Mouse (Mus musculus) fat pad, adult 2 months (tissue): ENCODE results near the gene Ralgds.
"Not testable (repeated sequence)": the region's sequence is repeated elsewhere in the genome, so short reads cannot be mapped to it uniquely, and the experiment has no call there.

ENCODE experiments used
- DNase-seq: peaks from one replicate; pipeline ENCODE4 v3.0.0-alpha.2; 2011; ENCODE audit warnings: low read depth, low spot score; ENCODE audit errors: extremely low read depth

Gene Ralgds

GRCm38 (mm10) chr2:28504676-28505075 is 8.2 kb upstream of the Ralgds start:
- no peak for DNase-seq

GRCm38 (mm10) chr2:28505795-28506194 is 7.1 kb upstream of the Ralgds start, which contains the start of gene Gm10134:
TSS of gene Gm10134 (plus strand) at chr2:28506095.
- no peak for DNase-seq

GRCm38 (mm10) chr2:28506291-28506690 is 6.6 kb upstream of the Ralgds start:
- DNase-seq: no peak

GRCm38 (mm10) chr2:28511600-28511999 is 1.3 kb upstream of the Ralgds start:
- DNase-seq: not testable (repeated sequence)

- DNase-seq: no peak
Measured at GRCm38 (mm10) chr2:28513431-28514370, 776 bp downstream of the Ralgds start.

GRCm38 (mm10) chr2:28514489-28514888 is 1.6 kb downstream of the Ralgds start:
- no peak for DNase-seq

GRCm38 (mm10) chr2:28517206-28517909 is 4.4 kb downstream of the Ralgds start:
- peak; percentile 77 for DNase-seq

- no peak for DNase-seq
Measured at GRCm38 (mm10) chr2:28518231-28518630, 5.3 kb downstream of the Ralgds start.

GRCm38 (mm10) chr2:28520581-28520980 is 7.7 kb downstream of the Ralgds start:
- no peak for DNase-seq

GRCm38 (mm10) chr2:28521571-28522151 is 8.7 kb downstream of the Ralgds start:
- peak; percentile 75 for DNase-seq

- no peak for DNase-seq
Measured at GRCm38 (mm10) chr2:28522166-28522565, 9.2 kb downstream of the Ralgds start.

- DNase-seq: peak; percentile 85
Measured at GRCm38 (mm10) chr2:28523643-28524117, 10.8 kb downstream of the Ralgds start.

GRCm38 (mm10) chr2:28524406-28524805 is 11.5 kb downstream of the Ralgds start:
- no peak for DNase-seq

GRCm38 (mm10) chr2:28525219-28525942 is 12.5 kb downstream of the Ralgds start:
- no peak for DNase-seq

GRCm38 (mm10) chr2:28525943-28526876 is 13.3 kb downstream of the Ralgds start:
- no peak for DNase-seq

GRCm38 (mm10) chr2:28527436-28528353 is 14.8 kb downstream of the Ralgds start:
- peak; percentile 77 for DNase-seq

GRCm38 (mm10) chr2:28528354-28528730 is 15.4 kb downstream of the Ralgds start:
- DNase-seq: no peak

GRCm38 (mm10) chr2:28529856-28530255 is 16.9 kb downstream of the Ralgds start:
- no peak for DNase-seq

GRCm38 (mm10) chr2:28530311-28530710 is 17.4 kb downstream of the Ralgds start:
- peak; percentile 54 for DNase-seq
